Mouse (Mus musculus) right cerebral cortex, postnatal 4 days (tissue): ENCODE results near the gene Ddr1.

Source experiments
- DNase-seq: peaks from one replicate; pipeline ENCODE4 v3.0.0-alpha.2; 2022

Gene Ddr1

DNA sequence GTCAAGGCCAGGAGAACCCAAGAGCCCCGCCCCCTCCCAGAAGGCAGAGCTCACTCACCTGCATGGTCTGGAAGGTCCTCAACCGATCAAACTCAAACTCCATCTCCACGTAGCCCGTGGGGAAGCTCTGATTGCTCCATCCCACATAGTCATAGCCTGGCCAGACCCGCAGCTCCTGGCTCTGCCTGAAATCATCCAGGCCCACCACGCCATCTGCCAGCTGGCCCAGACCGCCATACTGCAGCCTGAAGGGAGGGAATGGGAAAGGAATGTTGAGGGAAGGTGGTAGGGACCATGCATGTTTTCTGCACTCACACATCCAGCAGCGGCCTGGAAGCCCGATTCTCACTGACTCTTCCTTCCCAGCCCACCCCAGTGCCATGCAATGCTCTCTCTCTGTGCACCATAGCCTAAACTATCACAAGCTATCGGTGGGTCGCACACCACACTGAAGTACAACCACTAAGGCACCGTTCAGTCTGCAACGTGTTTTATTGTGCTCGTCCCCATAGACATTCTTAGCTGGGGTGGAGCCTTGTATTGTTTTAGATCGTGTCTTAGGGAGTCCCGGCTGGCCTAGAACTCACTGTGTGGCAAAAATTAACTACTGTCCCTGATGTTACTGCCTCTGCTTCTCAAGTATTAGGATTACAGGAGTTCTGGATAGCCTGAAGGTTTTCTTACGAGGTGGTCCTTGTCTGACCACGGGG is 14.3 kb downstream of the Ddr1 start:
- DNase-seq: no peak

DNA sequence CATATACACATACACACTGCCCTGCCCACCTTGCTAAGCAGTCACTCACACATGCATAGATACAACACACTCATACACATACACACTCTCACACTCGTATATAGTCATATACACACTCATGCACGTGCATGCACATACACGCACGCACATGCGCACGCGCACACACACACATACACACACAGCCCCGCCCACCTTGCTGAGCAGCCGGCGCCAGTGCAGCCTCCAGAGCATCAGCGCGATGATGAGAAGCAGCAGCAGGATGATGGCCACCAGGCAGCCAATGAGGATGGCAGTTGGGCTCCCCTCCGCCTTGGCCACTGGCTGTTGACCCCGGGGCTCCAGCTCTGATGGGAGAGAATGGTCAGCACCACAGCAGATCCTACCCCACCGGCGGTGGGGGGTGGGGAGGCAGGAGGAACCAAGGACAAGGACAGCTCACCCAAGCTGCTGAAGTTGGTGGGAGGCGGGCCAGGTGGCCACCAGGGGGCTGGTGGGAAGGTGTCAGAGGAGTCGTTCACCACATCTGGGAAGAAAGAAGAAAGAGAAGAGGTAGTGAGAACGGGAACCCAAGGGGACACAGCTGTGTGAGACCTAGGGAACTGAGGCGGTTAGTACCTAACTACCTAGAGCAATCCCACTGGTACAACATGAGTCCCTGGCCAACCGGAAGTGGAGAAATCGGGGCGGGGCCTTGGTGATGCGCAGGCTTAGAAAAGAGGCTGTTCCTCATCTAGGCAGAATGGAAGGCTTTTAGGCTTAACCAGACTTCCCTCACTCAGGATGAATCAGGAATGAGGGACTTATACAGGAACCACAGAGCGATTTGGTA is 15.9 kb downstream of the Ddr1 start:
- no peak for DNase-seq

DNA sequence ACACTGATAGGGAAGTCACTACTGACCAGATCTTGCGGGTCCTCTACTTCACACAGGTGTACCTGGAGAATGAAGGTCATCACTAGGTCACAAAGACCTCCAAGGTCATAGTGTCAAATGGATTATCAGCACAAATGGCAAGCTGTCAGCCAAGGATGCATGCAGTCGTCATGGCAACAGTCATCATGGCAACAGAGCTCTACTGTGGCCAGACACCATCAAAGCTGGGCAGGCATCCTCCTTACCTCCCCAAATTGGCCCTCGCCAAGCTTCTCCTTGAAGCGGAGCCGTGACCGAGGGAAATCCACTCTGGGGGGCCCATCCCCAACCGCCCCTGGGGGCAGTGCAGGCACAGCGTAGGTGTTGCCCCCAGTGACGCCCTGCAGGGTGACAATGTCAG is 19.4 kb downstream of the Ddr1 start:
- DNase-seq: no peak

DNA sequence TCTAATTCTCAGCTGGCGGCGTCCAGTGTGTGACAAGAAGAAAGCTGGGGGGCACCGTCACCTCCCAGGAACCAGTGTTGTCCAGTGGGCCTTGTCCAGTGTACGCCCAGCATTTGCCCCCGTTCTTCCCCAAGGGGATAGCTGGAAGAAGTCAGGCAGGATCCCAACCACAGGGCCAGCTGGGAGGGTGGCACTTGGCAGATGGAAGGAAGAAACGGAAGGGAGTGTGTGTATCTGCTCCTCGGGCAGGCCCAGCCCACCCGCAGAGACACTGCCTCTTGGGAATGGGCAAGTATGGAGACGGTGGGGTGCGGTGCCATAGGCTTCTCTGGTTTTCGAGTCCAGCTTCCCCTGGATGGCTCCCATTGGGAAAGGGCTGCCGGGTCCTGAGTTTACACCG is 22.4 kb downstream of the Ddr1 start:
- no peak for DNase-seq

DNA sequence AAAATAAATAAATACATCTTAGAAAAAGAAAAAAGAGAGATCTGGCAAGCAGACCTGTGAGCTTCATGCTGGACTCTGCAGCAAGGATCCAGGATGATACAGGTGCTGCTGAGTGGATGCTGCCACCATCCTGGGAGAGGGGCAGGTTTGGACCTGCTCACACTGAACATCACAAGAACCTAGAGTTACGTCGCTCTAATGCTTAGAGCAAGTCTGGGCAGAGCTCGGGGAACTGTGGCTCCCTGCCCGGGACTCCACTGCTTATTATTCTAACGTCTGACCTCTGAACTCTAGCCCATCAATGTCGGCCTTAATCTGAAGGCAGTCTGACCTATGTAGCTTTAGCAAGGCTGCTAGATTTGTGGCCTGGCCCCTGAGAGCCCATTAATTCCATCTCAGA is 23.8 kb downstream of the Ddr1 start:
- no peak for DNase-seq

DNA sequence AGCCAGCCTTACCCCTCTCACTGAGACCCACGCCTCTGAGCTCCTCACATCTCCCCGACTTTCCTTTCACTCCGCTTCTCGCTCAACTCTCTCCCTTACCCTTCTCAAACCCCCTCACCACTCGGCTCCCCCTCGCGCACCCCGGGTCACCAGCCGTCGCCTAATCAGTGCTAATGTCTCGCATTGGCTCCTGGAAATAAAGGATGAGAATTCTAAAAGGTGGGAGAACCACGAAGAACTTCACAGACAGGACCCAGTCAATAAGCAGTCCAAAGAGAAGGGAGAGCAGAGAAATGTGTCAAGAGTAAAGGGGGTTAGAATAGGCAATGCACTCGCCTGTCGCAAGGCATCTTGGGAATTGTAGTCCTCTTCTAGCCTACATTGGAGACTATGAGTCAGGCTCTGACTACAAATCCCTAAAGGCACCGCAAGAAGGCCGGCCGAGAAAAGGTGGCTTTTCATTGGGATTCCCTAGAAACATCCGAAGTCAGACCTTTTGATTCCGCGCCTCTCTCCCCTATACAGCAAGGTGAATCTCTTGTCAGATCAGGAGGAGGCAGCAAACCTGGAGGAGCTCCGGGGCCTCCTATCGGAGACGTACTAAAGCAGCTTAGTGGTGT is 30.9 kb downstream of the Ddr1 start, which contains the start of gene Gtf2h4:
TSS of gene Gtf2h4 (minus strand) at position 324 of the 620 bp plus-strand sequence.
- peak; percentile 77 for DNase-seq

DNA sequence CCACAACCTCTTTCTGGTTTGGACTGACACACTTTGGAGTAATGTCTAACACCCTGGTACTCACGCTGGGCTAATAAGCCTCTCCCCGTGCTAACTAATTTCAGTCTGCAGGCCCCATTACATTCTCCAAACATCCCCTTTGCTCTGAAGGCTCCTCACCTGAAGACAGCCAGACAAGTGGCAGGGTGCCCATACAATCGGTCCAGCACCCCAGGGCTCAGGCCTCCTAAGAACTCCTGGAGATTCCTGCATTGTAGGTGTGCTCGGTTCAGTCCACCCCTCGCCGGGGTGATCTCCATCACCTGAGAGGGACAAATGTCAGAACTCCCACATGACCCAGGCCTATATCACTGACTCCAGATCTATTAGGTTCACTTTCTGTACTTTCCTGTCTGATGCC is 31.9 kb downstream of the Ddr1 start:
- no peak for DNase-seq

DNA sequence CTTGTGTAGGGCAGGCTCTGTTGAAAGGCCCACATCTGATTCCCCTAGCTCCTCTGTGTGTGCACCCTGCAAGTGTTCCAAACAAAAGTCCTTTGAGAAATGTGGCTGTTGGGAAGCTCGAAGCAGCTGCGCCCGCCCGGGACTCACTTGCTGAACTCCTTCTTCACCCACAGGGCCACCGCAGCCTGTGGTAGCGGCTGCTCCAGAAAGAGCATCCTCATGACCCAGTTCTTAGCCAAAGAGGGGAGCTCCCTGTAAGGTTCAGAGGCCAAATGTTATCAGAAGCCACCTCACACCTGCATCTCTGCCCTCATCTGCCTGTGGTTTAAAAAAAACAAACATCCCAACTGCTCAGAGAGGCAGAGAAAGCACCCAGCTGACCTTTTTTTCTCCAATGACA is 32.6 kb downstream of the Ddr1 start:
- no peak for DNase-seq

DNA sequence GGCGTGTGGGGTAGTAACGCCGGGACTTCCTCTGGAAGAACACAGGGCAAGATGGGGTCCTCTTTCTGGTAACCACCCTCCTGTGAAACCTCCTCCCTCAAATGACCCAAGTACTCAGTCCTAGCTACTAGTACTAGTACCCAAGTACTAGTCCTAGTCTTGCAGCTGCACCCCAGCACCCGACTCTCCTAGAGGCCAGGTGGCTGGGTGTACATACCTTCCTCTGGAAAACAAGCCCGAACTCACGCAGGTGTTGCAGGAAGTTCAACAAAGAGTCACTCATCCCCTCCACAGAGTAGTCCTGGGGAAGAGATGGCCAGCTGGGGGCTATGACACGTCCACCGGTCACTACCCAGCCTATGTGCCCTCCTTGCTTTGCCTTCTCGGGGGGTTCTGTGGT is 34.7 kb downstream of the Ddr1 start:
- no peak for DNase-seq

DNA sequence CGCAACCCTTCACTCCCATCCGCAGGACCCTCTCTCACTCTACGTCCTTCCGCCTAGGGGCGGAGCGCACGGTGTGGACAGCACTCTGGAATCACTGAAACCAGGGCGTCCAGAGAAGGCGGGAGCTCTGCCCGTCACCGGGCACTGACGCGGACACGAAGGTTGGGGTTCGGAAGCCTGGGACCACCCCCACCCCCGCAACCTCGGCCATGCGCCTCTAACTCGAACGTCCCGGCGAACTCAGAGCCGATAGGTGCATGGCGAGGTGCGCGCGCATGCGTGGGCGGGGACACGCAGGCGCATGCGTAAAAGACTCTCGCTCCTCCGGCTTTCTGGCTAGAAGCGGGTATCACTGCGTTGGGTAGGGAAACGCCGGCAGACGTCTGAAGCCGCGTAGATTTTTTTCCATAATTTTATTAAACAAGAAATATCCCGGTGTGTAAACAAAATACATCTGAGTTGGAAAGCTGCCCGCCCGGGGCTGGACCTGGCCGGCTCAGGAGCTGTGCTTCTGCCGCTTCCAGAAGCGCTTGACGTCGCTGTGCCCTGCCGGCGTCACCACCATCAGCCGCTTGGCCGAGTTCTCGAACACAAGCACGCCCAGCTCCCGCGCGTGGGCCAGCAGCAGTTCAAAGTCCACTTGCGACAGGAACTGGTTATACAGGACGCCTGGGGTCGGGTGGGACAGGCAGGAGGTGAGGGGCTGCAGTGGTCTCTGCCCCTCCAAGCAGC is 36.9 kb downstream of the Ddr1 start, which contains the start of gene Vars2:
TSS of gene Vars2 (minus strand) at position 259 of the 732 bp plus-strand sequence.
- peak; percentile 98 for DNase-seq

DNA sequence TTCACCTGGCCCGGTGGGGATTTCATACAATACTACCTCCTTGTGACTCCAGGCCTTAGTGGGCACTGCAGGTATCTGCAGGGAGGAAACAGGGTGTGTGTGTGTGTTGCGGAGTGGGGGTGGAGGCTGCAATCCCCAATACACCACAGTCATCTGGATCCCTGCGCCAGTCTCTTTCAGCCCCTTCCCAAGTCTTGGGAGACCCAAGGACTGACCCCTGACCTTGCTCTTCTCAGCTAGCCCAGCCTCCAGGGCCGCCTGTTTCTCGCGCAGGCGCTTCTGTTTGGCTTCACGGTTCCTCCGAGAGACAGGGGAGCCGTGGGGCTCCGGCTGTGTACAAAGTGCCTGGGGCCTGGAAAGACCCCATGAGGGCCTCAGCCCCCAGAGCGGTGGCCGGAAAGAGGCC is 37.6 kb downstream of the Ddr1 start:
- peak; percentile 34 for DNase-seq

DNA sequence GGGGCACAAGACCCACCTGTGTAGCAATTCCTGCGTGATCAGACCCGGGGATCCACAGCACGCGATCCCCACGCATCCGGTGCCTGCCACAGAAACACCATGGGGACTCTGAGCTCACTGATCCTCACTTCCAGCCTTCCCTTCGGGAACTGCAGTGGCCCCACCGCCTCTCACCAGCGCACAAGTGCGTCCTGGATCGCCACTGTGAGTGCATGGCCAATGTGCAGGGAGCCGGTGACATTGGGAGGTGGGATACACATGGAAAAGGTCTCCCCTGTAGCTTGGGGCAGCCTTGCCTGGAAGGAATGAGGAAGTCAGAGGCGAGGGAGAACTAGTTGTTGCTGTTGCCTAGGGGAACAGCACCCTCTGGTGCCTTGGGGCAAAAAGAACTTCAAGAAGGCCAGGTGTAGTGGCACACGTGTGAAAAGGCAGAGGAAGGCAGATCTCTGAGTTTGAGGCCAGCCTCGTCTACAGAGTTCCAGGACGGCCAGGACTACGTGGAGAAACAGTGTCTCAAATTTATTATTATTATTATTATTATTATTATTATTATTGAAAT is 38.4 kb downstream of the Ddr1 start:
- DNase-seq: no peak

DNA sequence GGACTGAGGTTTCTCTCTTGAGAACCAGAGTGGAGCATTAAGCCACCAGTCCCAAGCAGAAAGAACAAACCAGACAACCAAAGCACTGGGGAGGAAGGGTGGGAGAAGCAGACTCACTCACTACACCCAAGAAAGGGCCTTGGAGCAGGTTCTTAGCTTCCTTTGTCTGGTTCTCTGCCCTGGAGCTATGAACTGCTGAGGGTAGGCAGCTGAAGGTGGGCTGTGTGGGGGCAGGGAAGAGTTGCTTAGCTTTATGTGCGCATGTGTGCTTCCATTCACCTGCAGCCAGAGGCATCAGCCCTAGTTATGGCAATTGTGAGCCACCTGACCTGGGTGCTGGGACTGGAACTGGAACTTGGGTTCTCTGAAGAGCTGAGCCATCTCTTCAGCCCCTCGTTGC is 51.3 kb downstream of the Ddr1 start:
- DNase-seq: no peak

DNA sequence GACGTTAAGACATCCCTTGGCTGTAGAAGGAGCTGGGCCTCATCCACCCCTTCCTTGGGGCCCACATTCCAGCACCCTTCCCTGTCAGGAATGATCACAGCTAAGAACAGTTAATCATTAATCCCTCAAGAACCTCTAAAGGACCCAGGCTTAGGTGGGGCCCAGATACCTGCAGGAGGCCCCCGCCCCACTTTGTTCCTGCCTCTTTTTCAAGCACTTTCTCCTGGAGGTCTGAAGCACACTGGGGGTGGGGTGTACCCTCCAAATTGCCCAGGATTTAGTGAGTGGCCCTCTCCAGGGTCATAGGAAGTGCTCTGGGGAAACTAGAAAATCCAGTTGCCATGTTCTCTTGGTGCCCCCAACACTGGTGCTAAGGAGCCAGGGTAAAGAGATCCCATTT is 55.0 kb downstream of the Ddr1 start:
- no peak for DNase-seq

DNA sequence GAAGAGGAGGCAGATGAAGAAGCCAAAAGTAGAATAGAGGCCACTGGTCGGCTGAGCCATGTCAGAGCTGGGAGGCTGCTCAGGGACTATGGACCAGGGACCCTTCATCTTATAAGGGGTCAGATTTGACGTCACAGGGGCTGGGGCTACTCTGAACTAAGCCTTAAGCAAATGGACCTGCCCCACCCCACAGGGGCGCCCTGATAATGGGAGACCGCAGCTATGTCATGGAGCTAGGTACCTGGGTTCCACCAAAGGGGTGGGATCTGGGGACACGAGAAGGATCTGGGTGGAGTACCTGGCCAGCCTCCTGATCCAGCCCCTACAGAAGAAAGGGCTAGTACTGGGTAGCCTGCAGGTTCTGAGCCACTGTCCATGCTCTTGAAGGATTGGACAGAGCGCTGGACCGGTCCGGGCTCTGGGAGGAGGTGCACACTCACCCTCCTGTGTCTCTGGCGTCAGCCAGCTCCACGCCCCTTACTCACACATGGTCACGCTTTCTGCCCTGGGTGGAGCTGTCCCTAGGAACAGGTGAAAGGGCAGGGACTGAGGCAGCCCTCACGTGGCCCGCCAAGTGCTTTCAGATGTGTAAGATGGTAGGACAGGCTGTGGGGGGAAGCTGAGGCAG is 60.7 kb downstream of the Ddr1 start, which contains the start of gene Mucl3:
TSS of gene Mucl3 (minus strand) at position 87 of the 628 bp plus-strand sequence.
- no peak for DNase-seq

DNA sequence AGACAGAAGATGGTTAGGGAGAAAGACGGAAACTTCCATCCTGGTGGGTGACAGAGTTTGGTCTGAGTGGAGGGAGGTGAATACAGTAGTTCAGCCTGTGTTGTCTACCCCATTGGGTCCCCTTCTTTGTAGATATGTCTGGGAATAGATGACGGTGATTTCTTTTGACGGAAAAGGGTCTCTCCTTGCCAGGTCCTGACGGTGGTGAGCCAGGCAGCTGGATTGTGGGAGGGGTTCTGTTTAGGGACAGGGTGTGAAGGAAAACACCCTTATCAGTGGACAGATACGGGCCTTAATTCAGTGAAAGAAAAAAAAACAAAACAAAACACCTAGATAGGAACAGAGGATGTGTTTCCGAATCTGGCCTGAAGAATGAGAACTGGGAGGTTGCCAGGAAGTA is 65.1 kb downstream of the Ddr1 start:
- DNase-seq: no peak

DNA sequence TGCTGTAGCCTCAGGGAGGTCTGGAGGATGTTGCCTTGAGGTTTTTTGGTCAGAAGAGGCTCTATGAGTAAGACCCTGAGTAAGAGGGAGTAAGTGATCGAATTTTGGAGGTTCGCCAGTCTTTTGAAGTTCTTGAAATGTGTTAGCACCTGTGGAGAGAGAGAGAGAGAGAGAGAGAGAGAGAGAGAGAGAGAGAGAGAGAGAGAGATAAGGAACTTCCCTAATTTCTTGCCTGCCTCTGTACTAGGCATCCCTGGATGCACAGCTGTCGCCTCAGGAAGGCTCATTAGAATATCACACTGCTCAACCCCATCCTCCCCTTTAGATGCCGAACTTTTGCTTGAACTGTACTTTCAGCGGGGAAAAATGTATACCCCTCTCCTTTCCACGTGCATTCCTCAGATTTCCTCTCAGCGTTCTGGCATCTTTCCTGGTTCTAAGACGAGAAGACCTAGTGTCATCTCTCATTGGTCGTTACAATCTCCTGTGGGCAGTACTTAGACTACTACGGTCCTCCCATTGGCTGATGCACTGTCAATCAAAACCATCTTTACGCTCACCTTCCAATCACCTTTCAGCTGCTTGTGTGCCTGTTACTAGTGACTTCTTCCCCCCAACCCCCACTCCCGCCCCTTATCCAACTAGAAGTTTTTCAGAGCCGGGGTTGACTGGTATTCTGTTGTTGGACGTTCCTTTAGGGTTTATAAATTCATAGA is 65.8 kb downstream of the Ddr1 start:
- peak; percentile 43 for DNase-seq

DNA sequence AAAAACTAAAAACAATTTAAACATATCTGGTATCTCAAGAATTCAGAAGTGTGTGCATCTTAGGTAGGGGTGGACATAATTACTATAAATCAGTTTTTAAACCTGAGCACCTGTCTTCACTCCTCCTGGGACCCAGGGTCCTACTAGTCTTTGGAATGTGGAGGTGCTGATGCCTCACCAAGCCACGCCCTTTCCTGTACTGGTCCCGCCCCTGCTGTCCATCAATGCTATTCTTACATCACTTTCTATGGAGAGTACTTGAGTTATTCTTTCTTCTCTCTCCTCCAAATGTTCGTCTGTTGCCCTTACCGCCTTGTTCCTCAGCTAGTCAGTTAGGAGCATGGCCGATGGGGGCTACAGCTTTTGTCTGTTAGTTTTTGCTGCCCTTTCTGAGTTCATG is 68.1 kb downstream of the Ddr1 start:
- DNase-seq: no peak

DNA sequence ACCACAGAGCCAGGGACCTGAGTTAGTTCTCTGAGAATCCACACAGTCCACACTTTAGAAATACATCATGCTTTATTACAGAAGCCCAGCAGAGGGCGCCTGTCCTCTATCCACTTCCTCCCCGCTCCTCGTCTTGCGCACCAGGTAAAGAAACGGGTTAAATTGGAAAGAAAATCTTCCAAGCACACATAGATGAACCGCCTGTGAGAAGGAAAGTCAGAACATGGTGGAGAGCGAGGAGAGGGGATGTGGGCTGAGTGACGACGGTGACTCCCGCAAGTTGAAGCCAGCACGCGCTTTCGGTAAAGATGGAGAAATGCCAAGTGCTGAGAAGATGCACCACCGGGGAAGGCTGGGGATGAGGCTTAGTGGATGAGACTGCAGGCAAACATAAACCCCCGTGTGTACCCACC is 68.7 kb downstream of the Ddr1 start:
- peak; percentile 81 for DNase-seq

DNA sequence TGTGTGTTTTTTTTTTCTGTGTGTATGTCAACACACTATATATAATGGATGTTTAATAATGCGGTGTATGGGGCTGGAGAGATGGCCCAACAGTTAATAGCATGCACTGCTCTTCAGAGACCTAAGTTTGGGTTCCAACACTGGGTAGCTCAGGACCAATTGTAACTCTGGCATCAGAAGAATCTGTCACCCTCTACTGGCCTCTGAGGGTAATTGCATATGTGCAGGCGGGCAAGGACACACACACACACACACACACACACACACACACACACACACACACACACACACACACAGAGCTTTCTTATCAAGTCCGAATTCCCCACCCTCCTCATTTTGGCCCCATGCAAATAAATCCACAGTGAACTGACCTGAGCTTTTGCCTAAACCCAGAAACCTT is 69.2 kb downstream of the Ddr1 start:
- no peak for DNase-seq

DNA sequence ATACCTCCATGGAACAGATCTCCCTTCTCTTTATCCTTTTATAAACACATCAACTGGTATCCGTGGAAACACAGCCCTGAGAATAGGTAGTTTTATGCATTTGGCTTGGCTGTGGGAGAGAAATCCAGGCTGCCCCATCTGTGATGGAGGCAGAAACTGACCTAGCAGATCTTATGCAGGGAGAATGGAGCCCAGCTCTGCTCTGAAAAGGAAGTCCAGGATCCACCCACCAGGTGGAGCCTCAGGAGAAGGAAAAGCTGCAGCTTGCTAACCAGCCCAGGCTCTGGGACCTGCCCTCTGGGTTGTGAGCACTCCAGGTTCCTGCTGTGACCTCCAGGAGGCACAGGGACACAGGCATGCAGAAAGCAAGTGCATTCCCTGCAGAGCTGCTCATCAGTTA is 70.4 kb downstream of the Ddr1 start:
- DNase-seq: peak; percentile 54
